ENCODE assay signal across 9 mouse cellular contexts in genomic region chr9:80367520-80368204, GRCm38 (mm10).
"Had no signal": no experiment of that assay in that cellular context is flagged by ENCODE, and none has a peak within 500 bp of the region (broad histone marks: within the 10 kb centered on the region; RNA-seq: fewer than 3 reads in every experiment).

No protein-coding gene starts in this region.

- ATAC-seq: lung, postnatal 0 days; midbrain, embryonic 15.5 days had no signal

- DNase-seq: lung, adult 2 months; lung, postnatal 14 days; lung, postnatal 36 days; right cerebral cortex, postnatal 14 days; thymus, adult 2 months; thymus, postnatal 25 days; thymus, postnatal 4 days had no signal
